Mouse (Mus musculus): ENCODE measurements around the gene Mdm2.

Gene Mdm2

GRCm38 (mm10) chr10:117682858-117683733 lies 27.5 kb downstream of the Mdm2 start:
- DNase-seq (ENCODE audit: low read depth, low spot score) = no peak

- DNase-seq (ENCODE audit: low read depth, low spot score) = peak; percentile 85
Measured at GRCm38 (mm10) chr10:117681999-117682857, 28.3 kb downstream of the Mdm2 start.

GRCm38 (mm10) chr10:117681543-117681942 lies 29.0 kb downstream of the Mdm2 start:
- peak; percentile 63 for DNase-seq (ENCODE audit: low read depth, low spot score)

GRCm38 (mm10) chr10:117680868-117681513 lies 29.6 kb downstream of the Mdm2 start:
- DNase-seq (ENCODE audit: low read depth, low spot score) = no peak

- DNase-seq (ENCODE audit: low read depth, low spot score) = no peak
Measured at GRCm38 (mm10) chr10:117679963-117680473, 30.5 kb downstream of the Mdm2 start.

GRCm38 (mm10) chr10:117679029-117679686 lies 31.4 kb downstream of the Mdm2 start:
- no peak for DNase-seq (ENCODE audit: low read depth, low spot score)

- DNase-seq (ENCODE audit: low read depth, low spot score) = no peak
Measured at GRCm38 (mm10) chr10:117678357-117678756, 32.2 kb downstream of the Mdm2 start.

GRCm38 (mm10) chr10:117677494-117678236 lies 32.9 kb downstream of the Mdm2 start:
- DNase-seq (ENCODE audit: low read depth, low spot score) = no peak

GRCm38 (mm10) chr10:117676644-117677313 lies 33.8 kb downstream of the Mdm2 start:
- peak; percentile 56 for DNase-seq (ENCODE audit: low read depth, low spot score)

- DNase-seq (ENCODE audit: low read depth, low spot score) = no peak
Measured at GRCm38 (mm10) chr10:117676036-117676643, 34.4 kb downstream of the Mdm2 start.

- no peak for DNase-seq (ENCODE audit: low read depth, low spot score)
Measured at GRCm38 (mm10) chr10:117675096-117676035, 35.2 kb downstream of the Mdm2 start.

- no peak for DNase-seq (ENCODE audit: low read depth, low spot score)
Measured at GRCm38 (mm10) chr10:117674359-117675019, 36.1 kb downstream of the Mdm2 start.

GRCm38 (mm10) chr10:117673913-117674312 lies 36.6 kb downstream of the Mdm2 start:
- DNase-seq (ENCODE audit: low read depth, low spot score) = no peak

GRCm38 (mm10) chr10:117672693-117673092 lies 37.9 kb downstream of the Mdm2 start:
- no peak for DNase-seq (ENCODE audit: low read depth, low spot score)

GRCm38 (mm10) chr10:117671930-117672666 lies 38.5 kb downstream of the Mdm2 start:
- no peak for DNase-seq (ENCODE audit: low read depth, low spot score)

GRCm38 (mm10) chr10:117671266-117671665 lies 39.3 kb downstream of the Mdm2 start:
- DNase-seq (ENCODE audit: low read depth, low spot score) = no peak

- no peak for DNase-seq (ENCODE audit: low read depth, low spot score)
Measured at GRCm38 (mm10) chr10:117670791-117671190, 39.8 kb downstream of the Mdm2 start.

All from A20 (cell line).